Mouse (Mus musculus): Measurements from ENCODE around the gene Actn2. TPM values are rescaled to one million over a fixed set of nuclear protein-coding genes. Genes with fewer than 3 reads are reported as not detected.

The Actn2 gene
- polyA plus RNA-seq, 1 experiment, result 1.5 TPM

- no peaks in the 10 kb centered on the region for H3K4me1 ChIP-seq (ENCODE audit: control insufficient read depth, insufficient read depth, low read length)
- 80% methylated on average over 6 of the region's 6 CpGs for WGBS
- H3K4me3 ChIP-seq (replicated peaks; ENCODE audit: control insufficient read depth, low read depth, low read length), result no peak overlapping the region
- no peak for TF ChIP-seq POLR2A (IDR thresholded peaks at IDR 0.05; ENCODE audit: borderline replicate concordance, control insufficient read depth, low read depth, low read length)
- no peak for TF ChIP-seq CTCF (IDR thresholded peaks at IDR 0.05; ENCODE audit: control insufficient read depth, insufficient read depth, low read length)
- no peak overlapping the region for H3K27ac ChIP-seq (ENCODE audit: control insufficient read depth, insufficient read depth, low read depth, low read length, poor library complexity)
These were observed 76.6 kb downstream of the Actn2 start for GRCm38 (mm10) chr13:12263996-12264395.

DNA sequence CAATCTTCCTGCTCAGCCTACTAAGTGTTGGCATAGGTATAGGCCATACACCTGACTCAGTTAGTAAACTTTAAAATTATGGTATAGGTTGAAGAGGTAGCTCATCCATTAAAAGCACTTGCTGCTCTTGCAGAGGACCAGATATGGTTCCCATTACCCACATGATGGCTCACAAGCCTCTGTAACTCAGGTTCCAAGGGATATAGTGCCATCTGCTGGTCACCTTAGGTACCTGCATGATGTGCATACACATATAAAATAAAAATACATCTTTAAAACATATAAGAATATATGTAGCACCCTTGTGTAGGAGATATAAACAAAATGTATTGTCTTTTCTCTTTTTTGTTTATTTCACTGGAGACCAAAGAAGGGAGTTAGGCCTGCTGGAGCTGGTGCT, 79.1 kb downstream of the Actn2 start:
- Histone ChIP-seq H3K4me1 (ENCODE audit: control insufficient read depth, insufficient read depth, low read length) (no peaks in the 10 kb centered on the region), H3K4me3 (replicated peaks; ENCODE audit: control insufficient read depth, low read depth, low read length) (no peak overlapping the region), H3K27ac (ENCODE audit: control insufficient read depth, insufficient read depth, low read depth, low read length, poor library complexity) (no peak overlapping the region)
- TF ChIP-seq CTCF (IDR thresholded peaks at IDR 0.05; ENCODE audit: control insufficient read depth, insufficient read depth, low read length), result peak; percentile 17; the same call in 1 of the 2 replicates
- TF ChIP-seq POLR2A (IDR thresholded peaks at IDR 0.05; ENCODE audit: borderline replicate concordance, control insufficient read depth, low read depth, low read length), result no peak

- TF ChIP-seq CTCF (IDR thresholded peaks at IDR 0.05; ENCODE audit: control insufficient read depth, insufficient read depth, low read length) (no peak), POLR2A (IDR thresholded peaks at IDR 0.05; ENCODE audit: borderline replicate concordance, control insufficient read depth, low read depth, low read length) (peak; percentile 98)
- peak within 1 kb of the TSS; percentile 82 for H3K27ac ChIP-seq (ENCODE audit: control insufficient read depth, insufficient read depth, low read depth, low read length, poor library complexity)
- WGBS, result under 1% methylated on average over 69 of the region's 69 CpGs
- peak within 1 kb of the TSS; percentile 74 for H3K4me3 ChIP-seq (replicated peaks; ENCODE audit: control insufficient read depth, low read depth, low read length)
- no peaks in the 10 kb centered on the region; the same call in 1 of the 2 replicates for H3K4me1 ChIP-seq (ENCODE audit: control insufficient read depth, insufficient read depth, low read length)
These were observed 82.9 kb downstream of the Actn2 start, which contains the start of gene Mtr for GRCm38 (mm10) chr13:12257391-12258380. TSS of gene Mtr (minus strand) at chr13:12258113.

- 4% methylated on average over 10 of the region's 10 CpGs for WGBS
- H3K4me3 ChIP-seq (replicated peaks; ENCODE audit: control insufficient read depth, low read depth, low read length), result peak overlapping the region; percentile 74
- H3K27ac ChIP-seq (ENCODE audit: control insufficient read depth, insufficient read depth, low read depth, low read length, poor library complexity), result no peak overlapping the region
- TF ChIP-seq POLR2A (IDR thresholded peaks at IDR 0.05; ENCODE audit: borderline replicate concordance, control insufficient read depth, low read depth, low read length) (no peak), CTCF (IDR thresholded peaks at IDR 0.05; ENCODE audit: control insufficient read depth, insufficient read depth, low read length) (no peak)
- H3K4me1 ChIP-seq (ENCODE audit: control insufficient read depth, insufficient read depth, low read length), result no peaks in the 10 kb centered on the region; the same call in 1 of the 2 replicates
These were observed 83.6 kb downstream of the Actn2 start for GRCm38 (mm10) chr13:12256871-12257390.

GRCm38 (mm10) chr13:12255911-12256705, 84.5 kb downstream of the Actn2 start:
- TF ChIP-seq POLR2A (IDR thresholded peaks at IDR 0.05; ENCODE audit: borderline replicate concordance, control insufficient read depth, low read depth, low read length) (no peak), CTCF (IDR thresholded peaks at IDR 0.05; ENCODE audit: control insufficient read depth, insufficient read depth, low read length) (no peak)
- H3K4me1 ChIP-seq (ENCODE audit: control insufficient read depth, insufficient read depth, low read length), result no peaks in the 10 kb centered on the region; the same call in 1 of the 2 replicates
- no peak overlapping the region for H3K27ac ChIP-seq (ENCODE audit: control insufficient read depth, insufficient read depth, low read depth, low read length, poor library complexity)
- peak overlapping the region; percentile 24 for H3K4me3 ChIP-seq (replicated peaks; ENCODE audit: control insufficient read depth, low read depth, low read length)
- WGBS, result 15% methylated on average over 3 of the region's 3 CpGs

- no peak overlapping the region for H3K27ac ChIP-seq (ENCODE audit: control insufficient read depth, insufficient read depth, low read depth, low read length, poor library complexity)
- no peaks in the 10 kb centered on the region; the same call in 1 of the 2 replicates for H3K4me1 ChIP-seq (ENCODE audit: control insufficient read depth, insufficient read depth, low read length)
- H3K4me3 ChIP-seq (replicated peaks; ENCODE audit: control insufficient read depth, low read depth, low read length), result no peak overlapping the region
- TF ChIP-seq POLR2A (IDR thresholded peaks at IDR 0.05; ENCODE audit: borderline replicate concordance, control insufficient read depth, low read depth, low read length), result no peak
- no peak for TF ChIP-seq CTCF (IDR thresholded peaks at IDR 0.05; ENCODE audit: control insufficient read depth, insufficient read depth, low read length)
- 73% methylated on average over 3 of the region's 3 CpGs for WGBS
These were observed 90.1 kb downstream of the Actn2 start for GRCm38 (mm10) chr13:12250496-12250895.

DNA sequence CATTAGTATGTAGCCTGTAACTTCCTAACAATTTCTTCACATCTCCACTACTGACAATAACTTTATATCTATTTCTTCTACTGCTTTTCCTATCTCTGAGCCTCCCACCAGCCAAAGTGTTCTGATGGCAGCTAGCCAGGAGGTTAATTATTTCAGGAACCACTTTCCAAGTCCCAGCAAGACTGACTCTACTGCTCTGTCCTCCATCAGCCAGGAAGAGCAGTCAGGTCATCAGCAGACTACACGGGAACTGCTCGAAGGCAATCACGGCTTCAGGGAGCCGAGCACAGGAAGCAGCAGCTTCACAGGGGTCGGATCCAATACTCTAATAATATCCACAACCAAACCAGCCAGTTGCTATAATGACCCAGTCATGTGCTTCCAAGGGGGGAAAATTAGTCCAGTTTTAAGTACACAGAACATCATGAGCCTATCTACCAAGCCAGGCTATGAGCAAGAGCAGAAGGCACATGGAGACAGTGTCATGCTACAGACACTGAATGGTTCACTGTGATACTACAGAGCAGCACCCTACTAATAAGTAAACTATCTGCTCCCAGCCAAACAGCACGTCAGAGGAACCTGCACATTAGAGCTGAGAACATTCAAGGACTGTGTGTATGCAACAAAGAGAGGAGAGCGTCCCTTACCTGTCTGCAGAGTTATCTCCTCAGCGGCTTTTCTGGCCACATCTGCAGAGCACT, 91.2 kb downstream of the Actn2 start:
- 82% methylated on average over 8 of the region's 8 CpGs for WGBS

More for the DNA sequence above, 91.2 kb downstream of the Actn2 start:
- Histone ChIP-seq H3K4me3 (replicated peaks; ENCODE audit: control insufficient read depth, low read depth, low read length) (no peak overlapping the region), H3K27ac (ENCODE audit: control insufficient read depth, insufficient read depth, low read depth, low read length, poor library complexity) (no peak overlapping the region), H3K4me1 (ENCODE audit: control insufficient read depth, insufficient read depth, low read length) (no peaks in the 10 kb centered on the region; the same call in 1 of the 2 replicates)
- no peak for TF ChIP-seq CTCF (IDR thresholded peaks at IDR 0.05; ENCODE audit: control insufficient read depth, insufficient read depth, low read length)

All from bone marrow, adult 2 months (tissue).